16 mouse cellular contexts compared by ENCODE assay signal in genomic region chr4:120911086-120911485, GRCm38 (mm10).
"Had no signal": no experiment of that assay in that cellular context is flagged by ENCODE, and none has a peak within 500 bp of the region (broad histone marks: within the 10 kb centered on the region; RNA-seq: fewer than 3 reads in every experiment).

No protein-coding gene starts in this region.

- H3K4me3 ChIP-seq: lung, embryonic 15.5 days; megakaryocyte, embryonic 14.5 days; midbrain, embryonic 13.5 days; midbrain, embryonic 15.5 days; neural tube, embryonic 12.5 days; stomach, embryonic 15.5 days had no signal

- H3K9me3 ChIP-seq: lung, embryonic 15.5 days; megakaryocyte, embryonic 14.5 days; midbrain, embryonic 13.5 days; midbrain, embryonic 15.5 days; neural tube, embryonic 12.5 days; stomach, embryonic 15.5 days had no signal

- H3K27me3 ChIP-seq: megakaryocyte, embryonic 14.5 days; midbrain, embryonic 15.5 days; neural tube, embryonic 12.5 days; stomach, embryonic 15.5 days had no signal

- H3K9ac ChIP-seq: lung, embryonic 15.5 days; midbrain, embryonic 13.5 days; midbrain, embryonic 15.5 days; neural tube, embryonic 12.5 days; stomach, embryonic 15.5 days had no signal

- H3K36me3 ChIP-seq: lung, embryonic 15.5 days; midbrain, embryonic 13.5 days; midbrain, embryonic 15.5 days; neural tube, embryonic 12.5 days; stomach, embryonic 15.5 days had no signal

- H3K4me2 ChIP-seq: lung, embryonic 15.5 days; midbrain, embryonic 11.5 days; midbrain, embryonic 13.5 days; midbrain, embryonic 15.5 days; neural tube, embryonic 12.5 days; stomach, embryonic 15.5 days had no signal

- ATAC-seq: lung, postnatal 0 days; midbrain, embryonic 13.5 days; midbrain, embryonic 15.5 days had no signal

- H3K27ac ChIP-seq: lung, embryonic 15.5 days; macrophage; midbrain, embryonic 13.5 days; midbrain, embryonic 15.5 days; neural tube, embryonic 12.5 days; stomach, embryonic 15.5 days; stomach, postnatal 0 days had no signal

- DNase-seq: lung, postnatal 14 days; lung, postnatal 36 days; right cerebral cortex, postnatal 14 days; thymus, adult 2 months; thymus, postnatal 25 days; thymus, postnatal 4 days had no signal

- H3K4me1 ChIP-seq: lung, embryonic 15.5 days; midbrain, embryonic 13.5 days; midbrain, embryonic 15.5 days; neural tube, embryonic 12.5 days had no signal
